Mouse (Mus musculus): ENCODE measurements around the gene Hoxd1. TPM values are rescaled to one million over a fixed set of nuclear protein-coding genes. Genes with fewer than 3 reads are reported as not detected.

Hoxd1 gene
- polyA plus RNA-seq (2014; fragmentation: Nextera tagmentation; extraction: Ambion mirVana): 0.32 and 4.6 TPM in 2 replicates

DNA sequence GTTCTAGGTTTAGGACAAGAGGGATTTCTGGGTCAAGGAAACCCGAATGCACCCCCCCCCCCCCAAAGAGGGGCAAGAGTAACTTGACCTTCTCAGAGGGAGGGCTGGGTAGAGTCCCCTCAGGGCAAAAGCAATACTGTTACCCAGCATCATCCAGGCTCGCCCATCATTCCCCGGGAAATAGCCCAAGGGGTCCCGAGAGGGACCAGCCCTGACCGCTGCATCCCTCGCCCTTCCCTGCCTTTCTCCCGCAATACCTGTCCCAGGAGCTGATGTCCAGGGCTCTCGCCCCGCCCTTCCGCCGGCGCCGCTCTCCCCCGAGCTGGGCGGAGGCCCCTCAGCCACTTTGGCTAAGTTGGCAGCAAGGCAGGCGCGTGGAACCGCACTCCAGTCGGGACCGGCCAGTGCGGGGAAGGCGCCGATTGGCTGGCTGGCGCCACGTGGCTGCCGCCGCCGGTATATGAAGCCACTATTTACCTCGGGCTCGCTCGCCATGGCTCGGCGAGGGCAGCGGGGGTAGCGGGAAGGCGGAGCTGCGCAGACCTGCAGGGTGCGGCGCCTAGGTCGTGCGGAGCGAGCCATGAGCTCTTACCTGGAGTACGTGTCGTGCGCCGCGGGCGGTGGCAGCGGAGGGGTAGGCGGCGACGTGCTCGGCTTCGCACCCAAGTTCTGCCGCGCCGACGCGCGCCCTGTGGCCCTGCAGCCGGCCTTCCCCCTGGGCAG, at the start of gene Hoxd1:
Gene Hoxd1, plus strand, starts transcription at position 459 of the 723 bp plus-strand sequence.
- H3K36me3 ChIP-seq (ENCODE audit: control insufficient read depth, insufficient read depth, low read length): no peaks in the 10 kb centered on the region
- H3K9ac ChIP-seq (replicated peaks; ENCODE audit: low read depth, low read length): peak within 1 kb of the TSS; percentile 41
- peak within 1 kb of the TSS; percentile 52 for H3K4me3 ChIP-seq (ENCODE audit: low read depth, low read length)
- peak within 1 kb of the TSS; percentile 100 for H3K4me2 ChIP-seq (ENCODE audit: low read depth, low read length)
- WGBS: under 1% methylated on average over 55 of the region's 61 CpGs
- H3K27ac ChIP-seq (ENCODE audit: low read depth, low read length): no peak within 1 kb of the TSS
- H3K27me3 ChIP-seq (ENCODE audit: control insufficient read depth, insufficient read depth, low read length): peaks cover 5% of the 10 kb centered on the region; the same call in 1 of the 2 replicates
- ATAC-seq (ENCODE audit: low read depth): peak; percentile 95
- peaks cover 11% of the 10 kb centered on the region; the same call in 1 of the 2 replicates for H3K4me1 ChIP-seq (ENCODE audit: control insufficient read depth, insufficient read depth, low read length)
- no peaks in the 10 kb centered on the region for H3K9me3 ChIP-seq (ENCODE audit: control insufficient read depth, low read length)

DNA sequence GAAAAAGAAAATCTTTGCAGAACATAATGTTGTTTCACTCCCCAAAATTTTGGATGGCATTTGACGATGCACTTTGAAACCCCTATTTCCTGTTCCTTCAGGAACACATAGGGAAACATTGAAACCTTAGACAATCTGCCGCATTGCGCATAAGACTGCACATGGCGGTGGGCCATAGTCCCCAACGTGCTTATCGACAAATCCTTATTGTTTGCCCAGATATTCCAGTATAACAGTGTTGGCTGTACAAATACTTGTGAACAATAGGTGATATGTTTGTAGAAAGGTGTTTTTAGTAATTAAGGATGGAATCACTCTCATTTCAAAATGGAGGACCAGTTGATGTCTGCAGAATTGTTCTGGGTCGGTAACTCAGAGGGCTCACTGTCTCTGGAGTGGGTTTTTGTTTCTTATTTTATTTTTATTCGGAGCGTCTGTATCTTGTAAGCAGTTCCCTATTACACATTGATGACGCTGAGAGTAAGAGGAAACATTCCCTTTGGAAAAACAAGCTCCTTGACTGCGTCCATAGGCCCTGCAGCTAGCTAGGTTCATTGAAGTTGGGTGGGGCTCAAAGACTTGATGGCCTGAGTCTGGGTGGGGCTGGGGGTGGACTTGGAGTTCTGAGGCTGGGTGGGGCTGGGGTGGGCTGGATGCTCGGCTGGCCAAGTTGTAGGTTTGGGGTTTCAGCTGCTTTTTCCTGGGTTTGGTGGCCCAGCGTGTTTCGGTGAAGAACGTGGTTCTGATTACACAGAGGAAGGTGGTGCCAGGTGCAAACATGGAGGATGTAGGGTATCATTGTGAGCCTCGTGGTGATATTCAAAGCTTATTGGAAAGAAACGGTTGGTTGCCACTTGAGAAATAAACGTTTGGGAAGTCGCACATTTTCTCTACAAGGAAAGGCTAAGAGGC, 49.3 kb upstream of the Hoxd1 start:
- Histone ChIP-seq H3K27me3 (ENCODE audit: control insufficient read depth, insufficient read depth, low read length) (no peaks in the 10 kb centered on the region), H3K9ac (replicated peaks; ENCODE audit: low read depth, low read length) (peak overlapping the region; percentile 100), H3K4me2 (ENCODE audit: low read depth, low read length) (peak overlapping the region; percentile 75), H3K27ac (ENCODE audit: low read depth, low read length) (peak overlapping the region; percentile 100), H3K4me3 (ENCODE audit: low read depth, low read length) (peak overlapping the region; percentile 99), H3K36me3 (ENCODE audit: control insufficient read depth, insufficient read depth, low read length) (no peaks in the 10 kb centered on the region), H3K9me3 (ENCODE audit: control insufficient read depth, low read length) (no peaks in the 10 kb centered on the region), H3K4me1 (ENCODE audit: control insufficient read depth, insufficient read depth, low read length) (peaks cover 51% of the 10 kb centered on the region)
- ATAC-seq (ENCODE audit: low read depth): no peak
- WGBS: 2% methylated on average over 19 of the region's 19 CpGs

DNA sequence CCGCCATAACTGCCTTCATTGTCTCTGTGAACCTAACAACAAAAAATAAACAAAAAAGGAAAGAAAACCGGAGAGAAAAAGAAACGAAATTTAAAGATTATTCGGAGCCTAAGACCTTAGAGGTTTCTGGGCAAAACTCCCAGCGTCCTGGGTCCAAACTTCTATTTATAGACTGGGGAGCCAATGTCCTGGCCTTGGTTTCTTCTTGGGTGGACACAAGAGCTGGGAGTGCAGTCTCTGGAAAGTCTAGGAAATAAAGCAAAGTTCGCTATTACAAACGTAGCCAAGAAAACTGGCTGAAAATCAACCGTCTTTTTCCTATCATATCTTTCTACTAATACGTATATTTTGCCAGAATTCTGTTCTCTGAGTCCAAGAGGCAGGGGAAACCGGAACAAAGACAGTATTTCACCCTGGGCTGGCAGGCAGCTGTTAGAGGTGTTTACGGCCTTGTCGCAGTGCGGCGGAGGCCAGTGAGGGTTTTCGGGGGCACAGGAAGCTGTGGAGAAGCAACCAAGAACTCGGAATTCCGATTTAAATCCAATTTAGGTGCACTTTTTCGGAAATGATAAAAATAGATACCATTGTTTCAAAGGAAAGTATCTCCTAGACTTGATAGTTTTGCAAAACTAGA, 48.5 kb upstream of the Hoxd1 start:
- Histone ChIP-seq H3K4me2 (ENCODE audit: low read depth, low read length) (peak overlapping the region; percentile 75), H3K4me1 (ENCODE audit: control insufficient read depth, insufficient read depth, low read length) (peaks cover 53% of the 10 kb centered on the region), H3K36me3 (ENCODE audit: control insufficient read depth, insufficient read depth, low read length) (no peaks in the 10 kb centered on the region), H3K27me3 (ENCODE audit: control insufficient read depth, insufficient read depth, low read length) (no peaks in the 10 kb centered on the region), H3K9ac (replicated peaks; ENCODE audit: low read depth, low read length) (peak overlapping the region; percentile 100), H3K27ac (ENCODE audit: low read depth, low read length) (peak overlapping the region; percentile 100), H3K9me3 (ENCODE audit: control insufficient read depth, low read length) (no peaks in the 10 kb centered on the region), H3K4me3 (ENCODE audit: low read depth, low read length) (peak overlapping the region; percentile 99)
- no peak for ATAC-seq (ENCODE audit: low read depth)
- 2% methylated on average over 18 of the region's 18 CpGs for WGBS

DNA sequence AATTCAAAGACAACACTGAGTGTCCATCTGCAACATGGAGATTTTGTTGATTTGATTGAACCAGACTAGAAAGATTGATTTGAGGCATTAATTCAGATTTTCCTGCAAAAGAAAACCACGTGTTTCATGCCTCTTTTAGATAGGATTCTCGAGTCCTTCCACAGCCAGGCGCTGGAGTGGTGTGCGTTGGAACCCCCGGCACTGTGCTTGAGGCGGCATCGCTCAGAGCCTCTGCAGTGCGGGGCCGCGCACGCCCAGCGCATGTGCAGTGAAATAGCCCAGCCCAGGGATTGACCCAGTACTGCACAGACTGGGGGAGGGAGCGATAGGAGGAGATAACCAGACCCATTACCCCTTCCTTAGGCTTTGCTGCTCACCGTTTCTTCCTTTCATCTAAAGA, 47.9 kb upstream of the Hoxd1 start:
- H3K36me3 ChIP-seq (ENCODE audit: control insufficient read depth, insufficient read depth, low read length): no peaks in the 10 kb centered on the region

DNA sequence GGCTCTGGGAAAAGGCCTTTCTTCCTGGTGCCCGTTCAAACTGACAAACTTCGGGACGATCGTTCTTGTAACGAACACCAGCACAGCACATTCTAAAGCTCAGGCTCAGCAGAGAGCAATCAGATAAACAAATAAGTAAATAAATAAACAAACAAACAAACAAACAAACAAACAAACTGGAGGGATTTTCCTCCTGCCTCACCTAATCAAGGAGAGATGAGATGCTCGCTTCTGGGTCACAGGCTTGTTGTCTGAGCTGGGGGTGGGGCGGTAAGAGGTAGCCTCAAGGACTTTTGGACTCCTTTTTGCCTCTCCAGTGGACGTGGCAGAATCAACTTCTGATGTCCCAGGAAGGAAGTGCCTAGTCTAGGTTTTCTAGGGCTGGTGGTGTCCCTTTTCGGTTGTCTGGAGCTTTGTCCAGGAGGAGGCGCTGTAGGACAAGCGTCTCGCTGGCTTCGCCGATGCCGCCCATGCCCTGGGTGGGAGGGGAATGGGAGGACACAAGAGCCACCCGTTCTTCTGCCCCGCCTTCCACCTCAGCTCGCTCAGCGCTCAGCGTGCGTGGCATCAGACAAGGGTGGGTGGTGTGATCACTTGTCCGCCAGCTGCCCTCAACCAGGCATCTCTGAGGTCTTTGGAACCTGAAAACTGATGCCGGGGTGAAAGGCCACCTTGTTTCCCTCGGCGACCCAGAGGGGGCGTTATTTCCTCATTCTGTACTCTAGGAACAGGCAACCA, 47.1 kb upstream of the Hoxd1 start:
- Histone ChIP-seq H3K27me3 (ENCODE audit: control insufficient read depth, insufficient read depth, low read length) (no peaks in the 10 kb centered on the region), H3K4me2 (ENCODE audit: low read depth, low read length) (peak overlapping the region; percentile 75), H3K9me3 (ENCODE audit: control insufficient read depth, low read length) (no peaks in the 10 kb centered on the region), H3K27ac (ENCODE audit: low read depth, low read length) (peak overlapping the region; percentile 100), H3K9ac (replicated peaks; ENCODE audit: low read depth, low read length) (peak overlapping the region; percentile 100), H3K4me1 (ENCODE audit: control insufficient read depth, insufficient read depth, low read length) (peaks cover 53% of the 10 kb centered on the region), H3K36me3 (ENCODE audit: control insufficient read depth, insufficient read depth, low read length) (no peaks in the 10 kb centered on the region), H3K4me3 (ENCODE audit: low read depth, low read length) (peak overlapping the region; percentile 99)
- WGBS: under 1% methylated on average over 26 of the region's 26 CpGs
- peak; percentile 50 for ATAC-seq (ENCODE audit: low read depth)

More for the DNA sequence above, 47.9 kb upstream of the Hoxd1 start:
- ATAC-seq (ENCODE audit: low read depth): peak; percentile 85
- Histone ChIP-seq H3K9me3 (ENCODE audit: control insufficient read depth, low read length) (no peaks in the 10 kb centered on the region), H3K27me3 (ENCODE audit: control insufficient read depth, insufficient read depth, low read length) (no peaks in the 10 kb centered on the region), H3K4me1 (ENCODE audit: control insufficient read depth, insufficient read depth, low read length) (peaks cover 53% of the 10 kb centered on the region), H3K4me3 (ENCODE audit: low read depth, low read length) (peak overlapping the region; percentile 99), H3K9ac (replicated peaks; ENCODE audit: low read depth, low read length) (peak overlapping the region; percentile 100), H3K4me2 (ENCODE audit: low read depth, low read length) (peak overlapping the region; percentile 75), H3K27ac (ENCODE audit: low read depth, low read length) (peak overlapping the region; percentile 100)
- WGBS: under 1% methylated on average over 14 of the region's 14 CpGs

DNA sequence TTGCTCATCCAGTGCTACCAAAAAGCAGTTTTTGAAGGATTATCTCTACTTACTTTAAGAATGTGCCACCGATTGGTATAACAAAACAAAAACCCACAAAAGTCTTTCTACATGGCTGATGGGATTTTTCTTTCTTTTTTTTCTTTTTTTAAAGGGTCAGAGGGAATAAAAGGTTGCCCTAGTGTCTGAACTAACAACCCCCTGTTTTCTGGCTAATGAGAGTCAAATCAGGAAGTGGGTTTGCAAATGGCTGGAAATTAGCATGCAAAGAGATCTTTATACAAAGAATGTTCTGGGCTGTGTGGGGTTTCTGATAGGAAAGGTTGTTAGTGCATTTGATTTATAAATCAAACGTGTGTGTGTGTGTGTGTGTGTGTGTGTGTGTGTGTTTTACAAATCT, 42.4 kb upstream of the Hoxd1 start:
- WGBS: 4% methylated on average over 2 of the region's 2 CpGs

DNA sequence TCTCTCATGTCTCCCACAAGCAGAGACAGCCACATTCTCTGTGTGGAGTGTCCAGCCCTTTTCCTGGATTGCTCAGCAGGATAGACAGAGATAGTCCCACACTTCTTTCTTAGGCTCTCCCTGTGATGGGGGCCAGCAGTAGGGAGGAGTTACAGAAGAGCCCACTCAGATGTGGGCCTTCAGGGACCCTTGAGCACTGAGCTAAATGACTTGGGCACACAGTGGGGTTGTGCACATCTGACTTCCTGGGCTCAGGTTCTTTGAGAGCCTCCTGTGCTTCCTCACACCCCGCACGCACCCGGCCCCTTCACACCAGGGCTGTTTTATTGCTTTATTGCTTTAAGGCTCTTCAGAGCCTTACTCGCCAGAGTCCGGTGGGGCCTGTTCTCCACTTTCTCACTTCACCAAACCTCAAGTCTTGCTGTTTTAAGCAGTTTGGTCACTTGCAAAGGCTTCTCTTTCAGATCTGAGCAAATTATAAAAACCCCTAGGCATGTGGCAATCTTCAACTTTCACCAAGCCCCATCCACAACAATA, 41.8 kb upstream of the Hoxd1 start:
- Histone ChIP-seq H3K4me2 (ENCODE audit: low read depth, low read length) (peak overlapping the region; percentile 68), H3K9me3 (ENCODE audit: control insufficient read depth, low read length) (no peaks in the 10 kb centered on the region), H3K4me3 (ENCODE audit: low read depth, low read length) (0 out of 2 replicates have a peak overlapping the region, but pooled peaks have one; percentile 2), H3K4me1 (ENCODE audit: control insufficient read depth, insufficient read depth, low read length) (peaks cover 98% of the 10 kb centered on the region), H3K27me3 (ENCODE audit: control insufficient read depth, insufficient read depth, low read length) (no peaks in the 10 kb centered on the region), H3K27ac (ENCODE audit: low read depth, low read length) (peak overlapping the region; percentile 48), H3K9ac (replicated peaks; ENCODE audit: low read depth, low read length) (peak overlapping the region; percentile 32; the same call in 1 of the 2 replicates), H3K36me3 (ENCODE audit: control insufficient read depth, insufficient read depth, low read length) (peaks cover under 1% of the 10 kb centered on the region; the same call in 1 of the 2 replicates)
- ATAC-seq (ENCODE audit: low read depth): no peak
- 4% methylated on average over 5 of the region's 5 CpGs for WGBS

More for the DNA sequence above, 42.4 kb upstream of the Hoxd1 start:
- Histone ChIP-seq H3K9ac (replicated peaks; ENCODE audit: low read depth, low read length) (no peak overlapping the region), H3K4me3 (ENCODE audit: low read depth, low read length) (peak overlapping the region; percentile 2; the same call in 1 of the 2 replicates), H3K27ac (ENCODE audit: low read depth, low read length) (peak overlapping the region; percentile 48; the same call in 1 of the 2 replicates), H3K4me1 (ENCODE audit: control insufficient read depth, insufficient read depth, low read length) (peaks cover 97% of the 10 kb centered on the region), H3K36me3 (ENCODE audit: control insufficient read depth, insufficient read depth, low read length) (no peaks in the 10 kb centered on the region; the same call in 1 of the 2 replicates), H3K9me3 (ENCODE audit: control insufficient read depth, low read length) (no peaks in the 10 kb centered on the region), H3K4me2 (ENCODE audit: low read depth, low read length) (peak overlapping the region; percentile 68), H3K27me3 (ENCODE audit: control insufficient read depth, insufficient read depth, low read length) (no peaks in the 10 kb centered on the region)
- no peak for ATAC-seq (ENCODE audit: low read depth)

DNA sequence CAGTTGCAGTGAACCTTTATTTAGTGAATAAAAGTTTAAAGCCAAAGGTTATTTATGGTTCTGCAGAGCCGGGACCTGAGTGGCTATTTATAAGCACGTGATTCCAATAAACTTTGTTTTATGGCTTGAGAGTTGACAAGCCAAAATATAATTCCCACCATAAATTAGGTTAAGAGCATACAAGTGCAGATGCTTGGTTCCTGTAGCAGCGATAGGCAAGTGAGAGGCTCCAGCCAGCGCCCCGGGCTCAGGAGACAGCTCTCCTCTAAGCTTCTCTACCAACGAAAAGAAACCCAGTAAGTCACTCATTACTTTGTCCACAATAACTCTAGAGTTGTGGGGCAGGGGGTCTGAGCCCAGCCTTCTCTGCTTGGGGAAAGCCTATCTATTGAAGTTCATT, 40.9 kb upstream of the Hoxd1 start:
- Histone ChIP-seq H3K4me3 (ENCODE audit: low read depth, low read length) (peak overlapping the region; percentile 24; the same call in 1 of the 2 replicates), H3K4me1 (ENCODE audit: control insufficient read depth, insufficient read depth, low read length) (peaks cover 98% of the 10 kb centered on the region), H3K27me3 (ENCODE audit: control insufficient read depth, insufficient read depth, low read length) (no peaks in the 10 kb centered on the region), H3K27ac (ENCODE audit: low read depth, low read length) (peak overlapping the region; percentile 62; the same call in 1 of the 2 replicates), H3K4me2 (ENCODE audit: low read depth, low read length) (peak overlapping the region; percentile 68), H3K9ac (replicated peaks; ENCODE audit: low read depth, low read length) (peak overlapping the region; percentile 48; the same call in 1 of the 2 replicates), H3K9me3 (ENCODE audit: control insufficient read depth, low read length) (no peaks in the 10 kb centered on the region), H3K36me3 (ENCODE audit: control insufficient read depth, insufficient read depth, low read length) (peaks cover 5% of the 10 kb centered on the region; the same call in 1 of the 2 replicates)
- WGBS: 5% methylated on average over 6 of the region's 6 CpGs
- 0 out of 2 replicates have a peak, but pooled peaks have one; percentile 39 for ATAC-seq (ENCODE audit: low read depth)

All from neural tube, embryonic 14.5 days (tissue).